In the genomic region with DNA sequence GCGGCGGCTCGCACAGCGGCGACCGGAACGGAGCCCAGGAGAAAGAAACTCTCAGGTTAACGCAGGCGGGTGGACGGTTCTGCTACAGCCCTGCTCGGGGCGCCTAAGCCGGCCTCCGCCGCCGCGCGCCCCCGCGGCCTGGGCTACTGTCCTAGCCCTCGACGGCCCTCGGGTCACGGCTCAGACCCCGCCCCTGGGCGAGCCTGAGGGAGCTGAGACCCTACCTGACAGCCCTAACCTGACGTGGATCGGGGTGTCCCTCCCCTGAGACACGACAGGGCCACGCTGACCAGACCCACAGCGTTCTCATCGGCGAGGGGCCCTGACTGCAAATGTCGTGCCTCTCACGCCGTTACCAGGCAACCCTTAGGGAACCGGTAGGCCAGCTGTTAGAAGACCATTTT, we compare ENCODE assay signal across 7 mouse cellular contexts. TPM values are rescaled to one million over a fixed set of nuclear protein-coding genes. Genes with fewer than 3 reads are reported as not detected.
DNase-seq lines count a peak whose midpoint lies in the region; ATAC-seq and TF ChIP-seq lines count a peak whose summit lies in the region.

No protein-coding gene starts in this region.

- H3K4me1 ChIP-seq in MEL (ENCODE audit: control insufficient read depth in 1 of 2, insufficient read depth in 2 of 2, low read length in 2 of 2): peaks cover 0 to 5% of the 10 kb centered on the region in 2 experiments; a peak in 2 of 4 replicates
- 0 out of 2 replicates have a peak, but pooled peaks cover 2% of the 10 kb centered on the region for H3K4me1 ChIP-seq in embryonic fibroblast, embryonic 13.5 days (ENCODE audit: control insufficient read depth, insufficient read depth, low read length)
- peaks cover 17% of the 10 kb centered on the region for H3K4me1 ChIP-seq in heart, embryonic 15.5 days (replicated peaks)
- 0 out of 2 replicates have a peak, but pooled peaks cover 3% of the 10 kb centered on the region for H3K4me1 ChIP-seq in lung, postnatal 0 days (ENCODE audit: insufficient read depth, low read depth, low read length)

- peak; percentile 77 for ATAC-seq in heart, embryonic 15.5 days (replicated peaks; ENCODE audit: insufficient number of reproducible peaks, insufficient read depth, low FRiP score, low read depth)
- ATAC-seq in lung, postnatal 0 days: peak; percentile 76

- H3K79me2 ChIP-seq in MEL (ENCODE audit: control insufficient read depth, insufficient read depth, low read length, poor library complexity): no peaks in the 10 kb centered on the region; the same call in 1 of the 2 replicates

- TF ChIP-seq EP300 in MEL (IDR thresholded peaks at IDR 0.05; ENCODE audit: low read depth in 1 of 2, low read length in 2 of 2): no peak
- no peak for TF ChIP-seq EP300 in lung, postnatal 0 days (IDR thresholded peaks at IDR 0.05)

- TF ChIP-seq POLR2A in MEL (IDR thresholded peaks at IDR 0.05; ENCODE audit: control insufficient read depth in 1 of 2, insufficient read depth in 1 of 2, low read depth in 1 of 2, low read length in 2 of 2, poor library complexity in 1 of 2): no peak; a peak in 2 of 4 replicates
- TF ChIP-seq POLR2A in embryonic fibroblast, embryonic 13.5 days (IDR thresholded peaks at IDR 0.05; ENCODE audit: low read depth, low read length): no peak; the same call in 1 of the 2 replicates

- no peaks in the 10 kb centered on the region; a peak in 1 of 4 replicates for H3K36me3 ChIP-seq in MEL (ENCODE audit: control insufficient read depth in 1 of 2, insufficient read depth in 2 of 2, low read length in 2 of 2)
- H3K36me3 ChIP-seq in heart, embryonic 15.5 days: no peaks in the 10 kb centered on the region
- H3K36me3 ChIP-seq in lung, postnatal 0 days (ENCODE audit: insufficient read depth, low read length): no peaks in the 10 kb centered on the region

- H3K9ac ChIP-seq in MEL (ENCODE audit: control insufficient read depth, low read depth, low read length, poor library complexity, severe bottlenecking): peak overlapping the region; percentile 82
- peak overlapping the region; percentile 97 for H3K9ac ChIP-seq in heart, embryonic 15.5 days
- H3K9ac ChIP-seq in lung, postnatal 0 days (replicated peaks; ENCODE audit: low read depth): peak overlapping the region; percentile 86

- under 1% methylated on average over 37 of the region's 37 CpGs for WGBS in heart, embryonic 15.5 days
- WGBS in lung, postnatal 0 days: under 1% methylated on average over 18 of the region's 37 CpGs

- TF ChIP-seq RAD21 in MEL (IDR thresholded peaks at IDR 0.05; ENCODE audit: low read depth, low read length): no peak

- peak; percentile 77 for DNase-seq in MEL (ENCODE audit: low read depth, low spot score)
- peak; percentile 68 for DNase-seq in adrenal gland, postnatal 10 days
- DNase-seq in layer of hippocampus, adult 8-10 months (ENCODE audit: low spot score in 2 of 2): peak; percentile 31 to 38
- peak; percentile 77 for DNase-seq in lung, postnatal 0 days (ENCODE audit: low spot score)
- DNase-seq in ovary, postnatal 10 days (ENCODE audit: low spot score): peak; percentile 33

- H3K4me3 ChIP-seq in MEL (ENCODE audit: control insufficient read depth in 1 of 2, insufficient read depth in 1 of 2, low read depth in 2 of 2, low read length in 2 of 2): peak overlapping the region; percentile 80 to 85
- peak overlapping the region; percentile 85 for H3K4me3 ChIP-seq in embryonic fibroblast, embryonic 13.5 days (ENCODE audit: insufficient read depth, low read length)
- peak overlapping the region; percentile 99 for H3K4me3 ChIP-seq in heart, embryonic 15.5 days
- H3K4me3 ChIP-seq in lung, postnatal 0 days (ENCODE audit: low read depth, low read length): peak overlapping the region; percentile 94

- H3K27me3 ChIP-seq in MEL (ENCODE audit: control insufficient read depth in 1 of 2, insufficient read depth in 2 of 2, low read length in 2 of 2): no peaks in the 10 kb centered on the region
- no peaks in the 10 kb centered on the region for H3K27me3 ChIP-seq in heart, embryonic 15.5 days
- no peaks in the 10 kb centered on the region for H3K27me3 ChIP-seq in lung, postnatal 0 days (replicated peaks; ENCODE audit: insufficient read depth, low read length)

- H3K27ac ChIP-seq in MEL (ENCODE audit: control insufficient read depth, low read depth, low read length): peak overlapping the region; percentile 86
- H3K27ac ChIP-seq in embryonic fibroblast, embryonic 13.5 days (ENCODE audit: insufficient read depth, low read length): peak overlapping the region; percentile 74
- H3K27ac ChIP-seq in heart, embryonic 15.5 days: peak overlapping the region; percentile 99
- H3K27ac ChIP-seq in lung, postnatal 0 days (ENCODE audit: low read length): peak overlapping the region; percentile 98

- H3K4me2 ChIP-seq in heart, embryonic 15.5 days: peak overlapping the region; percentile 80
- H3K4me2 ChIP-seq in lung, postnatal 0 days (replicated peaks; ENCODE audit: low read depth, low read length): peak overlapping the region; percentile 65

- no peak for TF ChIP-seq CTCF in MEL (IDR thresholded peaks at IDR 0.05 in 2 of 3, conservative IDR thresholded peaks at IDR 0.05 in 1 of 3; ENCODE audit: control insufficient read depth in 1 of 3, insufficient read depth in 1 of 3, low read depth in 2 of 3, low read length in 3 of 3, poor library complexity in 1 of 3, severe bottlenecking in 1 of 3)
- no peak for TF ChIP-seq CTCF in embryonic fibroblast, embryonic 13.5 days (IDR thresholded peaks at IDR 0.05; ENCODE audit: borderline replicate concordance, insufficient read depth, low read length)
- 0 out of 2 replicates have a peak, but pooled peaks have one; percentile 1 for TF ChIP-seq CTCF in lung, postnatal 0 days (IDR thresholded peaks at IDR 0.05)

- H3K9me3 ChIP-seq in MEL (replicated peaks; ENCODE audit: insufficient read depth, low read length): no peaks in the 10 kb centered on the region
- no peaks in the 10 kb centered on the region for H3K9me3 ChIP-seq in heart, embryonic 15.5 days (replicated peaks)
- H3K9me3 ChIP-seq in lung, postnatal 0 days (ENCODE audit: low read length): no peaks in the 10 kb centered on the region

TF ChIP-seq in MEL, 35 proteins besides CTCF, POLR2A, EP300 and RAD21:
- TF ChIP-seq UBTF (IDR thresholded peaks at IDR 0.05; ENCODE audit: borderline replicate concordance, insufficient read depth, low read depth, low read length): peak; percentile 90; the same call in 1 of the 2 replicates
- TF ChIP-seq SIN3A (IDR thresholded peaks at IDR 0.05; ENCODE audit: low read length): peak; percentile 58; the same call in 1 of the 2 replicates
- no peak for TF ChIP-seq MAZ (IDR thresholded peaks at IDR 0.05; ENCODE audit: low read depth, low read length)
TF ChIP-seq in MEL: peak in this region for 2.

RNA-seq across cellular contexts. Expression of gene 2610301B20Rik, which starts 0.4 kb away (rescaled TPM):
- 12.6 and 13.3 TPM in 2 replicates for total RNA-seq in MEL (2012; rRNA removed)
- 10 to 100 TPM in 1 of 2 experiments, not detected in 1; 15.7 TPM for polyA plus RNA-seq in MEL (2012; ENCODE audit: insufficient read depth in 1 of 2, insufficient read length in 2 of 2, low read depth in 1 of 2, low replicate concordance in 2 of 2, missing spikeins in 1 of 2)
- total RNA-seq in adrenal gland, postnatal 10 days (2021): 10 to 100 TPM; 15.2 to 16.6 TPM
- polyA plus RNA-seq in embryonic fibroblast, embryonic 13.5 days (2011; ENCODE audit: insufficient read length, low read depth, missing spikeins): 18.7 and 23.8 TPM in 2 replicates
- polyA plus RNA-seq in heart, embryonic 15.5 days (2015; fragmentation: Nextera tagmentation; extraction: Ambion mirVana): 20.0 and 24.6 TPM in 2 replicates
- 10 to 100 TPM; 33.5 to 43.6 (median 36.3) TPM for total RNA-seq in layer of hippocampus, adult 8-10 months (2022)
- polyA plus RNA-seq in lung, postnatal 0 days (2015; fragmentation: Nextera tagmentation; extraction: Ambion mirVana): 25.8 and 28.3 TPM in 2 replicates

Comparison
In these comparisons a context has a peak if more than half of its experiments do, and no peak if none do; other contexts are left out.
1. Peak in every context shown above with its lines: DNase-seq, ATAC-seq, H3K4me3 ChIP-seq and H3K27ac ChIP-seq.